Mouse (Mus musculus): ENCODE data around the gene Cherp.
A peak's percentile ranks its signal among the peaks of the same experiment; 100 is the strongest.

Gene Cherp

DNA sequence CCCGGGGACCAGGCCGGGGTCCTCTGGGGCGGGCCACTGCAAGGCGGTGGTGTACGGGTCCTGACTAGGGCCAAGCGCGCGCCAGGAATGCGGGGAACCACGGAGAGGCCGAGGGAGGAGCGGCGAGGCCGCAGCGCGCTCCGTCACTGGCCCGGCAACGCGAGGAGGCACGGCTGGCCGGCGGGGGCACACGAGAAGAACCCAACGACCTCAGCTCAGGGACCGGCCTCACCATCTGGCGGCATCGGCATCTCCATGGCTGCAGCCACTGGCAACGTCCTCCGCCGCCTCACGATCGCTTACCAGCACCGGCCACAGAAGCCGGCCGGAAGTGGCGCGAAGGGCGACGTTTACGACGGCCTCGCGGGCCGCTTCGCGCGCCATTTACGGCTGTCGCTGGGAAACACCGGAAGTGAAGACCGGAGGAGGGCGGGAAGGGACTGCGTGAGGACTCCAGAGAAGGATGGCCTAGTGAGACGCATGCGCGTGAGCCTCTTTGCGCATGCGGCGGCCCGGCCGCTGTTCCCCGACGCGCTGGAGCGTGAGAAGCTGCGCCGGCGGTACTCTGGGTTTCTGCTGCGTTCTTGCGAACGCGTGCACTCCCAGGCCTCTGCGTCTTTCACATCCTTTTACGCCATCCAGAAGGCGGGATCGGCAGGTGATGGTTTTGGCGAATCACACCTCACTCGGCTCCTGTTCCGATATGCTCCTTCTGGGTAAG, at the start of gene Cherp:
Gene Cherp, minus strand, starts transcription at position 401 of the 721 bp plus-strand sequence.
- DNase-seq = peak; percentile 99

DNA sequence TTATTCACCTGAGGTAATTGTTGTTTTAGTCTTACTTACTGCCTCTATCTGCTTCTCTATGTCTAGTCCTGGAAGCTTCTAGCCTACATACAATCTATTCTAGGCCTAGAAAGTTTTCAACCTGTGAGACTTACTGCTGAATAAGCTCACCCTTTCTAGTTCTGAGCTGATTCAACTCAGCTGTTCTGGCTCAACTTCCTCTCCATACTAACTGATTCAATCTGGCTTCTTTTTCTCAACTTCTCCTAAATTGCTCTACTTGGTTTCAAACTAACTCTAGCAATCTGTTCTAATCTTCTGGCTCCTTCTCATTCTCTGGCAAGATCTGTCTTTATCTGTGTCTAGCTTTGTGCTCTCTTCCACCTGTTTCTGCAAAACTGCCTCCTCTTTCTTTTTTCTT, 46.9 kb upstream of the Cherp start:
- no peak for DNase-seq

DNA sequence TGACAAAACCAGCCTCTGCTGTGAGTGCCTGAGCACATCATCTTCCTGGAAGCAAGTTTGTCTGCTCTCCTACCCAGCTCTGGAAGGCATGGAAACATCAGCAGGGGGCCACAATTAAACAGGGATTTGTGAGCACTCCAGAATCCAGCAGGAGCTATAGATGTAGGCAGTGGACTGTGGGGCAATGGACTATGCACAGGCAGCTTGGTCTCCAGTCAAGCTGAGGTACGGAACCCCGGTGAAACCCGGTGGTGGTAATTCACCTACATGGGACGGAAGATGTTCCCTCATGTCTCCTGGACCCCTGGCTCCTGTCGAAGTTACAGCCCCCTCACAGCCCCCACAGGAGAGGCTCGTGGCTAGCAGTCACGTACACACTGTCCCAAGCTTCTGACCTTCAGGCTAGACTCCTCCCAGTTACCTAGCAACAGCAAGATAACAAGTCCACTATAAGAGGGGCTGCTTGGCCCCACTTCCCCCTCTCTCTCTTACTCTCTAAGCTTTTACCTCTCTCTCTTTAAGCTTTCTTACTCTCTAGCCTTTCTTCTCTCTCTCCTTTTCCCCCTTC, 42.5 kb upstream of the Cherp start:
- DNase-seq = no peak

DNA sequence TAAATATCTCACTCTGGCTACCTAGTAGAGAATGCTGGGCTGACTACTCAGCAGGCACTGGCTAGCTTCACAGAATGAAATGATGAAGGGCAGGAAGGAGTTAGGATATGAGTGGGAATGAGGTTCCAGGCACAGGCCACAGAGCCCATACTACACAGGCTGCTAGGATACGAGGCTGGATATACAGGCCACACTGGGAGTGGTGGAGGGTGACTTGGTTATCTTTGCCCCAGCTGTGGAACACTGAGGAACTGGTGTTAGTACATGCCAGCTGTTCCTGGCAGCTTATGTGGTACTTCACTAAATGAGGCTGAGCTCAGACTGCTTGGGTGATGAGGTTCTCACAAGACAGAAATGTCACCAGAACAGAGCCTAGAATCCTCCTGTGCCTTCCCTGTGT, 38.1 kb upstream of the Cherp start:
- no peak for DNase-seq

DNA sequence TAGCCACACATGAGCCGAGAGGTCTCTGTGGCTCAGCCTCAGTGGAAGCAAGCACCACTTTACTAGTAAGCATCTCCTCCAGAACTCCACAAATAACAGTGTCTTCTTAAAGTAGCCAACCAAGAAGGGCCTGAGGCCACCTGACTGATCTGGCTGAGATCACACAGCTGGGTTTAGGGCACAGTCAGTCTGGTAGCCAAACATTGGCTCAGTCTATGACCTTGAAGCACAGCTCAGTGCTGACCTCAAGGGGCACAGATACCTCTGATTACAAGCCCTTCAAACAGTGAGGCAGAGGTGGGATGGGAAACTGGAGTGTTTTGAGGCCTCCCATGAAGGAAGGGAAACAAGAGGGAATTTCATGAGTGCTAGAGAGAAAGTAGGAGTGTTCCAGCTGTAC, 37.6 kb upstream of the Cherp start:
- DNase-seq = no peak

DNA sequence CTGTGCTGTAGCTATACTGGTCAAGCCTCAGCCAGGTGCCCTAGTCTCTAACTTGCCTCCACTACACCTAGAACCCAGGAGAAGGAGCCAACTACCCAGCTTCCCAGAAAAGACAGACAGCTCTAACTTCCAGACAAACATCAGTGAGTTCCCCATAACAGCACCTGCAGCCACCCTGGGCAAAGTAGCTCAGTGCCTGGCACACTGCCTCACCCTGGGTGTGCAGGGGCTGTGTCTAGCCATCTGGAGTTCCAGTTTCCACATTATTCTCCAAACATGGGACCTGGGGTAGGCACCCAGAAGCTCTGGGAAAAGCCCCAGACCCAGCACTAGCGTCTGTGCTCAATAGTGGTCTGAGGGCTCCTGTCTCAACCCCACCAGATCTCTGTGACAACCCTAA, 32.5 kb upstream of the Cherp start:
- DNase-seq = no peak

DNA sequence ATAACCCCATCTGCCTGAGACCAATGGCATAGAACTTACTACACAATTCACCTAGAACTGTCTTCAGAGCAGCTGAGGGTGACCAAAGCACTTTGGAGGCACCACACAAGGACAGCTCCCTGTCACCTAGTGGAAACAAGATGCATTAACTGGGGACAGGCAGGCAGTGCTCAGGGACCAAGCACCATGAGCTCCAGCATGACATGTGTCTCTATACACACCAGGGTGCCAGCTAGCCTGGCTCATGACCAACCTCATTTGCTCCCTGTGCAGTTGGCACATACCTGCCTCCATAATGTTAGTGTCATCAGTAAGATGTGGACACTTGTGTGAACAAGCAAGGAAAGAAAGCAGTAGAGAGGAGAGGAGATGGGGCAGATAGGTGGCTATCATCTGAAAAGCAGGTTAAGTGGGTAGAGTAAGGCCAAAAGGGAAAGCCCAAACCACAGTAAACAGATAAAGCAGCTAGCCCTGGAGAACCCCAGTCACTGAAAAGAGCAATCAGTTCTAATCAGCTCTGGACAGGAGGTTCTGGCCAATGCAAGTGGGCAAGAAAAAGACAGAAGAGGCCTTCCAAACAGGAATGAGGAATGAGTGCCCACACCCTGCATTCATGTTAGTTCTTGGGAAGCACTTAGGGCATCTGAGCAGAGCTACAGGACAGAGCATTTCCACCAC, 29.8 kb upstream of the Cherp start:
- no peak for DNase-seq

DNA sequence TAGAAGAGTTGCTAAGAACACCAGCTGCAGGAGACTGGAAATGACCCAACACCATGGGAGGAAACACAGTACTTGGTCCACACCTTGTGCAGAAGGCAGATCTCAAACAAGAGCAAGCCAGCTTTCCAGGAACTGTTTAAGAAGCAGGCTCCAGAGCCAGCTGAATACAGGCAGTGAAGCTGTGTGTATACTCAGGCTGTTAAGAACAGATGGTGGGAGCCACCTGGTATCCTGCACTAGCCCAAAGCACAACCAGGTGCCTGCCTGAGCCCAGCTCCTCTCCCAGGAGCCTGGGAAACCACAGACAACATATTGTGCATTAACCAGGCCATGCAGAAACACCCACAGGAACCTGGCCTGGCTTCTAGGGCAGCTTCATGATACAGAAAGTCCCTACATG, 29.1 kb upstream of the Cherp start:
- DNase-seq = no peak

DNA sequence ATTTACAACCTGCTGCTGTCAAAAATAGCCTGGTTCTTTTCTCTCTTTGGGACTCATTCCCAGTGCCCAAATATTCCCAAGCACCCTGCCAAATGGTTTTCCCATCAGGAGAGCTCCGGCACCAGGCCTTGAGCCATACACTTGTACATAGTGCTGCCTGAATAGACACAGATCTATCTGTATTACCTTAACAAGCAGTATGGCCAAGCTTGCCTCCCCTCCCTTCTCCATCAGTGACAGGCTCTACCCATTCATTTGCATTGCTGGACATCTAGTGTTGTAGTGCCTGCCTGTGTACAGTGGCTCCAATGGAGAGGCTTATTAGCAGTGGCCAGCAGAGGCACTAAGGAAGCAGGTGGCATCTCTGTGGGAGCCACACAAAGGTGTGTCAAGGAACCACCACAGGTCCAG, 25.5 kb upstream of the Cherp start:
- DNase-seq = no peak

DNA sequence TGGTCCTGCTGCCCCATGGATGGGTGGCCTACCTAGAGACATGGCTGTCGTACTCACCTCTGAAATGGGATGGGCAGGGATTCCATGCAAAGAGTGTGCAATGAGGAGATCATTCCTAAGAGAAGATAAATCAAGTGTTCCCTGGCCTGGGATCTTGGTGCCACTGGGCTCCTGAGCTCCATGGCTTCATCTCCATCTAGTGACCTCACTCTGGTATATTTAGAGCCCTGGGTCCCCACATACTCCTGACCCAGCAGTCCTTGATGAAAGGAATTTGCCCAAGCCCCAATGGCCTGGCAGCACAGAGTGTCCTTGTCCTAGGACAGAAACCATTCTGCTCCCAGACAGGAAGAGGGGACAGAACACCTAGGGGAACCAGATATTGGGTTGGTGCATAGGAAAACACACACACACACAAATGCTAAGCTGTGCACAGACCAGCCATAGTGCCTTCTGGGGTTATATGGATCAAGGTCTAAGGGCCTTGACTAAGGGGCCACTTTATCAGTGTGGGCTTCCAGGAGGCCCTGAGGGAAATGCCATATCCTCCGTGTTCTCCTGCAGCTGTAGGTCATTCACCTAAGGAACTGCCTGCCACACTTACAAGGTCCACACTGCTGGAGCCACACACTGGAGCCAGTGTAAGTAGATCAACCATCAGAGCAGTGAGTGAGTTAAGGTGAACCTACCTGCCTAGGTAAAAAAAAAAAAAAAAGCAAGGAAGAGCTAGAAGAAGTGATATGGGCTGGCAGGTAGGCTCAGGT, 24.7 kb upstream of the Cherp start:
- DNase-seq = no peak

DNA sequence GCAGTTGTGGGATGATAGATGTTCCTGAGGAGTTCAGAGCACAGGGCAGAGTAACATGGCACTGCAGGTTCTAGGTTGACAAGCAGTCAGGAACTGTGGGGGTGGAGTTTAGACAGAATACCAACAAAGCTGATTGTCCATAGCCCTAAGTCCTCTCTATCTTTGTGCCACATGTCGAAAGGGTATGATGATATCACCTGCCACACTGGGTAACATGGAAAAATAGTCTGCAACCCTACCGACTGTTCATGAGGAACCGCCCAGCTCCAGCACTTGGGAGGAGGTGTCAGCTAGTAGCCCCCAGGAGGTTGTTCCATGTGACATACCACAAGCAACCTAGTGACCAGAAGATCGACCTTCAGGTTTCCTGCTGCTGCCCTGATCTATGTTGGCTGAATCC, 23.5 kb upstream of the Cherp start:
- no peak for DNase-seq

DNA sequence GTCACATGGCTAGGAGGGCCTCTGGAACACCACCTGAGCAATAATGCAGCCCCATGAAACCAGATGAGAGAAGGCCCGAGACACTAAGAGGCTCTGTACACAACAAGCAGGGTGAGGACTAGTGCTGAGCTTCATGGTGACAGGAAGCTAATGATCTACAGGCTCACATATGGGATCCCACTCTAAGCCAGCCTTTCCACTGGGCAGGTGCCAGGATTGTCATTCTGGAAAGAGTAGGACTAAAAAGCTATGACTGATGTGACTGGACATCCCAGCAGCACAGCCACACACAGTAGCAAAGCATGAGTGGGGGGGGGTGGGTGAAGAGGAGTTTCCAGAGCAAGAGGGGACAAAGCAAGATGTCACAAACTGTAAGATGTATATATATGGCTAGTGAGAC, 22.9 kb upstream of the Cherp start:
- no peak for DNase-seq

DNA sequence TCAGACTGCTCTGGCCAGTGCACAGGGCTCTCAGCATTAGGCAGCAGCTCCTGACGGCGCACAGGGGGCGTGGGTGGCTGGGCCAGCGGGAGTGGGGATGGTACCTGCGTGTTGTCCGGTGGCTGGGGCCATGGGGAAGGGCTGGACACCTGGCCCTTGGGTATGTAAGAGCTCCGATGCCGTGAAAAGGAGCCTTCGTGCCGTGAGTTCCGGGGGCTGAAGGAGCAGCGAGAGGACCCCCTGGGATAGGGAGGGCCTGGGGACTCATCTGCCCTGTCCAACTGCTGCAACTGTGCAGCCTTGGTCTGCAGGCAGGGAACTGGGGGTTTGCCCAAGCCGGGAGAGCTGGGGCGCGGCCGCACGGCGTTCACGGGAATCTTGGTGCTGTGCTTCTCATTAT, 21.2 kb upstream of the Cherp start:
- DNase-seq = peak; percentile 6

DNA sequence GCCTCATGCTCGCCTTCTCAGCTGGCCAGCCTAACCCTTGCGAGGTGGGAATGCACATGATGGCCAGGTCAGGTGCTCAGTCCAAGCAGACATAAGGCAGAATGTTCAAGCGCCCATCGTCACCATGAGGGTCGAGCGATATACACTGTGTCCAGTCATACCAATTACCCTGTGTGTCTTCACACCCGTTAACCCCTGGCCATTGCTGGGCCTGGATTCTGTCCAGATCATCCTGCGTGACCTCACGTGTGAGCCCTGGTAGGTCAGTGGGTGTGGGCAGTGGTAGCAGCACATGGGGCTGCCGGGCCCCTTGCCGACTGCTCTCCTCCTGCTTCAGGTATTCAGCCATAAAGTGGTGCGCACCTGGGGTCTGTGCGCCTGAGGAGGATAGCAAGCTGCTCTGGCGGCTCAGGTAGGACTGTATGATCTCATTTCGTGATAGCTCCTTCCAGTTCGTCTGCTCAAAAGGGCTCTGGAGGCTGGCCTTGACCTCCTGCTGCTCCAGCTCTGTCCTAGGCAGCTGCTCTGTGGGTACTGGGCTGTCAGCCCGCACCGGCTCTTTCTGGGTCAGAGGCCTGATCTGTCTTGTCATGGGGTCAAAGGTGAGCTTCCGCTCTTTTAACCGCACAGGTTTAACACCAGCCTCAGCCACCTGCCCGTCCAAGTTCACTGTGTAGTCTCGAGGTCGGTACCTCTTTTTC, 20.5 kb upstream of the Cherp start:
- peak; percentile 32 for DNase-seq

DNA sequence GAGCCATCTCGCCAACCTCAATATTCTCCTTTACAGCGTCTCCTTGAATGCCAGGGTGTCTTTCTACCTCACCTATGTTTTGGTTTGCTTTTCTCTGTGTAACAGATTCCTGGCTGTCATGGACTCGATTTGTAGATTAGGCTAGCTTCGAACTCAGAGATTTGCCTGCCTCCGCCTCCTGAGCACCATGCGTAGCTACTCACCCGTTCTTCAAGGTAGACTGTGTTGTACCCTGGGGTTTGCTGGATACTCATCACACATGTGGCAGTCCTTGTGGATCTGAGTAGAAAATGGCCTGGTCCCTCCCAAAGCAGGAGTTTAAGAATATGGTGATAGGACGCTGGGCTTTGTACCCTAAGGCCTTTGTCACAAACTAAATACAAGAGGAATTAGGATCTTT, 18.4 kb upstream of the Cherp start:
- DNase-seq = no peak

DNA sequence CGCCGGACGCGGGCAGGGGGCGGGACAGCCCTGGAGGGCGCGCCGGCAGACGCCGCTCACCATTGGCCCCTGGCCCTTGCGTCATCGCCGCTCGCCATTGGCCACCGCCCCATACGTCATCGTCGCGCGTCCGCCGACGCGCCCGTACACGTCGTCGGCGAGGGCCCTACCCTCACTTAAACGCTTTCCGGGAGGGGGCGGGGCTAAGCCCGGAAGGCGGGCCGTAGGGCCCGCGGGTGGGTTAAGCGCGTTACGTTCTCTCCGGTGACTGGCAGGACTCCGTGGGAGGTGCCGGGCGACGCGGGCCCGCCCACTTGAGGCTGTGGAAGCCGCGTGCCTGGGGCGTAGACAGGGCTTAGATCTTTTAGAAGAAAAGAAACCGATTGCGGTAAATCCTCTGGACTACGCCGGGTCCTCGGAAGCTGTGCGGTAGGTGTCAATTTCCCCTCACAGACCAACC, 17.6 kb upstream of the Cherp start:
- peak; percentile 99 for DNase-seq

DNA sequence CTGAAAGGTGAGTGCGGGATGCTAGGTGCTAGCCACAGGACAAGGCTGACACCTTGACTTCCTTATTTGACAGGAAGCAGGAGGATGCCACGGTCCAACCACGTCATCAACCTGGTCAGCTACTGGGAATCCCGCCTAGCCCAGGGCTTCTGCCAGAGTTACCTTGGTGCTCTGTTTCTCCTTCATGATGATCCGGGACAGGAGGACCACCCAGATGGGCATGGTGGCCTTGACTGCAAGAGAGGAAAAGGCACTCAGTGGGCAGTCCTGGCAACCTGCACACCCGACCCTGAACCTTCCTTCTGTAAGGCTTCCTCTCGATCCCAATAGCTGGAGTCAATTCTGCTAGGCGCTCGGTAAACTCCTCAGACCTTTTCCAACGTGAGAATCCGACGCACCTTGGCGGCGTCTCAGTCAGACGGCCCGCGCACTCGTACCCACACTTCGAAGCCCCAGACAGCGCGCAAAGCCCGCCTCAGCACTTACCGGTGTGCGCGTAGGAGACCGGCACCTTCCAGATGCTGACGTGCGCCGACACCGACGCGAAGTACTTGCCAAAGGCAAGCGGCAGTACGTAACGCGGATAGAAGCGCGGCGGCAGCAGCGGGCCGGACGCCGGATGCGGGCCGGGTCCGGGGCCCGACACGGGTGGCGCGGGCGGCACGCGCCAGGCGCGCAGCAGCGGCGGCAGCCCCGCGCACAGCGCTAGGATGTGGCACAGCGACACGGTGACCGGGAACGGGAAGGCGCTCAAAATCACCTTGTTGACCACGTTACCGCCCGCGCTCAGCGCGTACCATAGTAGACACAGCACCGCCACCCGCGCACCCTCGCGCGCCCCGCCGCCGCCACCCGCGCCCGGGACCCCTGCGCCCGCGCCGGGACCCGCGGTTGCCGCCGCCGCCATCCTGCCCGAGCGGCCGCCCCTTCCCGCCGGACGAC, 16.9 kb upstream of the Cherp start, which contains the start of gene Slc35e1:
Gene Slc35e1, minus strand, starts transcription at position 935 of the 942 bp plus-strand sequence.
- peak; percentile 52 for DNase-seq

DNA sequence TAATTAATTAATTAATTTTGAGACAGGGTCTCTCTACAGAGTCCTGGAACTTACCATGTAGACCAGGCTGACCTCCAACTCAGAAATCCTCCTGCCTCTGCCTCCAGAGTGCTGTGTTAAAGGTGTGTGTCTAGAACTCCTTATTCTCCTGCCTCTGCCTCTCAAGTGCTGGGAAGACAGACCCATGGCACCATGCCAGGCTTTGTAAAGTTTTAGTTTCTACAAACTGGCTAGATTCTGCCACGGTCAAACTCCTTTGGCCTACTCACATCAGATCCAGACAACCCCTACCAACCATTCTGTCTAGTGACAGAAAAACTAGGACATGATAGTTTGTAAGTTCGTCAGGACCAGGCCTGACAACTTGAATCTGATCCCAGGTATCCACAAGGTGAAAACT, 16.0 kb upstream of the Cherp start:
- no peak for DNase-seq

DNA sequence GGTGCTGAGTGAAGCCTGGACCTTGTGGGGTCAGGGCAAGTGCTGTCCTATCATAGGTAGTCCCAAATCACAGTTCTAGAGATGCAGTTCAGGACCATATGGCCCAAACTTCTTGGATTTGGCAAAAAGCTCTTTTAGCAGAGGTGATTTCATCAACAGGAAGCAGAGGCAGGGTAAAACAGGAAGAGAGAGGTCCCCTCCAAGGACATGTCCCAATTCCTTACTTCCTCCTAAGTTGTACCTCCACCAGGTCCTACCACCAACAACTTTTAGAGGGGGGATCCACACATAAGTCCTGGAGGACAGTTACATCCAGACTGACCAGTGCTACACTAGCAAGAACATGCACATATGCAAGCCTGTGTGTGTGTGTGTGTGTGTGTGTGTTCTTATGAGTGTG, 12.0 kb upstream of the Cherp start:
- DNase-seq = no peak

DNA sequence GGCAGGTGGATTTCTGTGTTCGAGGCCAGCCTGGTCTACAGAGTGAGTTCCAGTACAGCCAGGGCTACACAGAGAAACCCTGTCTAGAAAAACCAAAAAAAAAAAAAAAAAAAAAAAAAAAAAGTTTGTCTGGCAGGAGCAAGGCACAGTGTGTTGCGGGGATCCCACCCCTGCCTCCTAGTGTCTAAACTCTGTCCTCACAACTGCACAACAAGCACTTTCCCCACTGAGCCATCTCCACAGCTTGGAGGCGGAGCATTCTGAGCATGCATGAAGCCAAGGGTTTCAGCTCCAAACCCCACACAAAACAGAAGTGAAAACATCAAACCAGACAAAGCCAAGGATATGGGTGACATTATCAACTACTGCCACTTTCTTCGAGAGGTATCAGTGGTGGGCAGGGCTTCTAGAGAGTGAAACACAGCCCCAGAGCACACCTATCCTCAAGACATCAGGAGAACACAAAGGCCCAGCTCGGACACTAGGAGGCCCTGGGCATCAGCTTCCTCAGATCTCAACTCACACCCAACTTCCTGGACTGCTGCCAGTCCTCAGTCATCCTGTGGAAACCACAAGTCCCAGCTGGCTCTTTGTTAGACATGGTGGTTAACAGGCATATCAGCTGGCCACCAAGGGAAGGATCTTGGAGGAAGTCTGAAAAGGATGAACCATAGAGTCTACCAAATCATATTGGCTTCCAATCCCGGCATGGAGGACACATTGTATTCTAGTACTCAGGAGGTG, 10.6 kb upstream of the Cherp start:
- DNase-seq = no peak

DNA sequence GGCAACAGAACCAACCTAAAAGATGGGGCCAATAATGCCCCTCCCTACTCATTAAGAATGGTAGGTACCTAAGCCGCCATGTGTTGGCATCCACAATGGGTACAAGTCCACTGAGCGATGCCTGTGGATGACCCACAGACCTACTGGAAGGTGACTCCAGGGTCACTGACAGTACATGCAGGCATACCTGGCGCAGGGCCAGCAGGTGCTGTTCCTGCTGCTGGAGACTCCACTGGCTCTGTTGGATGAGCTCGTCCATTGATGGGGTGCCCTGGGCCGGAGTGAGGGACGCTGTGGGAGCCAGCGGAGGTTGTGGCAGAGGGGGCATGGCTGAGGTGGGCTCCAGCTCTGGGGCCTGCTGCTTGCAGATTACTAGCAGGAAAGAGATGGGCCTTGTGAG, 4.3 kb downstream of the Cherp start:
- no peak for DNase-seq
